7 mouse cellular contexts compared by ENCODE assay signal in the genomic region with DNA sequence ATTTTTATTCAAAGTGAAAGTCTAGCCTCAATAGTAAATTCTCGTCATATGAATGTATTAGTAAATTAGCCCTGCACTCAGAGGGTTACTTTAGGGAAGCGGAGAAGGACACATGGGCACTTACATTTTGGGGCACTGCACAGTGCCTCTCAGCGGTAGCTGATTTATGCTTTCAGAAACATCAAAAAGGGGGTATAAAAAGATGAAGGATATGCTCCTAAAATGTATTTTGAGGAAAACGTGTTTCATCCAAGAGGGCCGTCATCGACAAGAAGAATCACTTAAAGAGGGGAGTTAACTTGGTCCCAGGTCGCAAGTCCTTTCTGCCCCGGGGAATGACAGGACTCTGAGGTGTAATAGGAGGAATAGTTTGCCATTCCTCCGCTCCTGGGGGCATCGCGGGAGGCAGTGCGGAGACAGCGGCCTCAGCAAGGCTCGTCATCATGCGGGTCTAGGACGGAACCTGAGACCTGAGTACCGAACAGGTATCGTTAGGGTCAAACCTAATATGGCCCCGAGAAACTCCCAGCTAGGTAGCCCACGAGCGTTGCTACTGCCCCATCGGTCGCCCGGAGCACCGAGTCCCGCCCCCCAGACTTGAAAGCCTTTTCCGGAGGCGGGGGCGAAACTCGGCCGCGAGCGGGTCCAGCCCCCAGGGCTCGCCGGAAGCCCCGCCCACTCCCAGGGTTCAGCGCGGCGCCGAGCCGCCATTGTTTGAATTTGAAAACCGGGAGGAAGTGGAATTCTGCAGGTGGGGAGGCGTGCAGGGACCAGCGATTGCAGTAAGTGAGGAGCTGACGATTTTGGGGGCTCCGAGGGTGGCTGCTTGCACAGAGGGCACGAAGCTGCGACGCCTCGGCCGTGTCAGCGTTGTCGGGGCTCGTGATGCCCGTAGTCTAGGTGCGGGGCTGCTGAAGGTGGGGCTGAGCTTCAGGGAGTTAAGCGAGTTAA. TPM values are rescaled to one million over a fixed set of nuclear protein-coding genes. Genes with fewer than 3 reads are reported as not detected.
DNase-seq lines count a peak whose midpoint lies in the region; ATAC-seq lines count a peak whose summit lies in the region.

Gene Kif20b (plus strand): TSS at position 710 of the 951 bp plus-strand sequence.

- peak within 1 kb of the TSS; percentile 89 for H3K4me3 ChIP-seq in embryonic facial prominence, embryonic 10.5 days
- H3K4me3 ChIP-seq in limb, embryonic 10.5 days = peak within 1 kb of the TSS; percentile 90
- H3K4me3 ChIP-seq in midbrain, embryonic 13.5 days (replicated peaks) = peak within 1 kb of the TSS; percentile 84

- peak within 1 kb of the TSS; percentile 91 for H3K27ac ChIP-seq in embryonic facial prominence, embryonic 10.5 days (replicated peaks)
- peak within 1 kb of the TSS; percentile 93 for H3K27ac ChIP-seq in limb, embryonic 10.5 days
- peak within 1 kb of the TSS; percentile 70 for H3K27ac ChIP-seq in midbrain, embryonic 13.5 days

- peaks cover 28% of the 10 kb centered on the region for H3K36me3 ChIP-seq in embryonic facial prominence, embryonic 10.5 days (replicated peaks)
- peaks cover 28% of the 10 kb centered on the region for H3K36me3 ChIP-seq in limb, embryonic 10.5 days
- H3K36me3 ChIP-seq in midbrain, embryonic 13.5 days = no peaks in the 10 kb centered on the region

- 0 out of 2 replicates have a peak, but pooled peaks cover 2% of the 10 kb centered on the region for H3K4me1 ChIP-seq in embryonic facial prominence, embryonic 10.5 days
- H3K4me1 ChIP-seq in limb, embryonic 10.5 days = no peaks in the 10 kb centered on the region; the same call in 1 of the 2 replicates
- H3K4me1 ChIP-seq in midbrain, embryonic 13.5 days (replicated peaks) = peaks cover 6% of the 10 kb centered on the region

- no peaks in the 10 kb centered on the region for H3K9me3 ChIP-seq in embryonic facial prominence, embryonic 10.5 days
- no peaks in the 10 kb centered on the region for H3K9me3 ChIP-seq in limb, embryonic 10.5 days (replicated peaks)
- no peaks in the 10 kb centered on the region for H3K9me3 ChIP-seq in midbrain, embryonic 13.5 days

- peak; percentile 97 for ATAC-seq in granulocyte monocyte progenitor cell, adult 5-6 weeks (replicated peaks; ENCODE audit: poor library complexity, severe bottlenecking)
- peak; percentile 97 for ATAC-seq in midbrain, embryonic 13.5 days

- no peaks in the 10 kb centered on the region for H3K27me3 ChIP-seq in embryonic facial prominence, embryonic 10.5 days (replicated peaks; ENCODE audit: low read depth, poor library complexity, severe bottlenecking)
- H3K27me3 ChIP-seq in limb, embryonic 10.5 days (ENCODE audit: low read depth, poor library complexity, severe bottlenecking) = no peaks in the 10 kb centered on the region
- no peaks in the 10 kb centered on the region for H3K27me3 ChIP-seq in midbrain, embryonic 13.5 days

- DNase-seq in adrenal gland, postnatal 10 days = peak; percentile 96
- peak; percentile 95 for DNase-seq in embryonic facial prominence, embryonic 10.5 days (ENCODE audit: low spot score)
- peak; percentile 85 for DNase-seq in kidney, adult 11 months
- peak; percentile 96 for DNase-seq in limb, embryonic 10.5 days (ENCODE audit: low spot score)
- peak; percentile 93 for DNase-seq in spleen, adult 12 weeks (ENCODE audit: low spot score)

- peak within 1 kb of the TSS; percentile 70 for H3K9ac ChIP-seq in midbrain, embryonic 13.5 days (replicated peaks)

- peak within 1 kb of the TSS; percentile 68 for H3K4me2 ChIP-seq in midbrain, embryonic 13.5 days (replicated peaks)

- WGBS in embryonic facial prominence, embryonic 10.5 days = under 1% methylated on average over 57 of the region's 57 CpGs
- WGBS in limb, embryonic 10.5 days = under 1% methylated on average over 57 of the region's 57 CpGs
- WGBS in midbrain, embryonic 13.5 days = under 1% methylated on average over 57 of the region's 57 CpGs

RNA-seq across cellular contexts. Expression of gene Kif20b, which starts in this region (rescaled TPM):
- 10 to 100 TPM; 10.7 to 13.8 TPM for total RNA-seq in adrenal gland, postnatal 10 days (2021)
- polyA plus RNA-seq in embryonic facial prominence, embryonic 10.5 days (2016; fragmentation: Nextera tagmentation; extraction: Ambion mirVana) = 86.6 and 89.8 TPM in 2 replicates
- total RNA-seq in granulocyte monocyte progenitor cell, adult 5-6 weeks (2014; fragmentation: Nextera tagmentation) = 50.7 and 77.6 TPM in 2 replicates
- 114 and 140 TPM in 2 replicates for total RNA-seq in granulocyte monocyte progenitor cell, adult 5-6 weeks (2017)
- polyA plus RNA-seq in limb, embryonic 10.5 days (2016; fragmentation: Nextera tagmentation; extraction: Ambion mirVana) = 79.0 and 98.8 TPM in 2 replicates
- 29.0 and 33.4 TPM in 2 replicates for polyA plus RNA-seq in midbrain, embryonic 13.5 days (2015; fragmentation: Nextera tagmentation; extraction: Ambion mirVana)

Comparison
In these comparisons a context has a peak if more than half of its experiments do, and no peak if none do; other contexts are left out.
1. Peak in every context shown above with its lines: DNase-seq, ATAC-seq, H3K4me3 ChIP-seq and H3K27ac ChIP-seq.